Mouse (Mus musculus) liver, embryonic 16.5 days (tissue): ENCODE results near the gene Scaf1. TPM values are rescaled to one million over a fixed set of nuclear protein-coding genes. Genes with fewer than 3 reads are reported as not detected.

ENCODE experiments used
- ATAC-seq: fragments of 200-750 bp; cut with Nextera tagmentation; 2 replicates; pipeline ENCODE4 v1.8.0; 2017; ENCODE audit warnings: low read depth, mild to moderate bottlenecking, moderate number of reproducible peaks, moderate library complexity
- H3K27ac ChIP-seq: fragments of 300-500 bp; sonication (generic); 2 replicates; pipeline ENCODE4 v1.5.1; 2014; ENCODE audit warnings: mild to moderate bottlenecking, low read length
- H3K27me3 ChIP-seq: fragments of 300-500 bp; sonication (generic); 2 replicates; pipeline ENCODE4 v1.6.1; 2014; ENCODE audit warnings: low read depth, low read length, mixed read lengths; ENCODE audit not compliant: control insufficient read depth, insufficient read depth
- H3K36me3 ChIP-seq: fragments of 300-500 bp; sonication (generic); 2 replicates; pipeline ENCODE4 v1.6.1; 2014; ENCODE audit warnings: mild to moderate bottlenecking; ENCODE audit not compliant: control insufficient read depth, insufficient read depth
- H3K4me1 ChIP-seq: fragments of 300-500 bp; sonication (generic); 2 replicates; pipeline ENCODE4 v1.6.1; 2014; ENCODE audit warnings: low read depth, low read length, mixed read lengths; ENCODE audit not compliant: control insufficient read depth
- H3K4me2 ChIP-seq: fragments of 300-500 bp; sonication (generic); 2 replicates; pipeline ENCODE4 v1.6.1; 2014; ENCODE audit warnings: low read depth, low read length, mixed read lengths
- H3K4me3 ChIP-seq: fragments of 300-500 bp; sonication (generic); 2 replicates; pipeline ENCODE4 v1.5.1; 2014; ENCODE audit warnings: low read depth, mild to moderate bottlenecking, low read length
- H3K9ac ChIP-seq: fragments of 300-500 bp; sonication (generic); 2 replicates; pipeline ENCODE4 v1.6.1; 2014; ENCODE audit warnings: low read depth, low read length
- H3K9me3 ChIP-seq: fragments of 300-500 bp; sonication (generic); replicated peaks from 2 replicates; pipeline ENCODE4 v1.6.1; 2016; ENCODE audit warnings: low read length; ENCODE audit not compliant: control insufficient read depth
- WGBS: fragments of 180-500 bp; shearing (Covaris S2); extraction: QIAGEN DNeasy Blood & Tissue Kit; methylation state at CpG from one replicate; pipeline ENCODE4 v1.1.7; 2014; ENCODE audit not compliant: insufficient replicate concordance; 5-methylcytosine and 5-hydroxymethylcytosine counted together
- polyA plus RNA-seq: library from polyadenylated mRNA; unstranded; fragments of >200 nt; fragmentation: Nextera tagmentation; extraction: Ambion mirVana; gene quantifications from 2 replicates; pipeline ENCODE4 v1.2.1, GENCODE M21; 2015

Gene Scaf1
- polyA plus RNA-seq, 1 experiment from 2014 or later: 9.9 TPM

DNA sequence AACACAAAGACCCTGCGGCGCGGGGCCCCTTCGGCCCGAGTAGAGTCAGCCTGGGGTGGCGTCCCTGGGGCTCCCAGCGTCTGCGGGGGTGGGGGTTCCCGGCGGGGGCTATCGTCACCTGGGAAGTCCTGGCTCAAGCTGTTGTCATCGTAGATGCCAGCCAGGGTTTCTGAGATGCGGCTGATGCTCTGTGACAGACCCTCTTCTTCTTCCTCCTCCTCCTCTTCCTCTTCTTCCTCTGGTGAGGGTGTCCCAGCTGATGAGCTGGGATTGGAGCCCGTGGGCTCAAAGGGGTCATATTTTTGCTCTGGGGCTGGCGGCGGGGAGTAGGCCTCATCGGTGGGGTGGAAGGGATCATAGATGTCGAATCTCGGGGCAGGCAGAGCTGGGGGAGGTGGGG is 7.8 kb downstream of the Scaf1 start:
- Histone ChIP-seq H3K4me1 (peaks cover 6% of the 10 kb centered on the region), H3K9me3 (no peaks in the 10 kb centered on the region), H3K9ac (no peak overlapping the region), H3K4me2 (no peak overlapping the region), H3K36me3 (peaks cover 61% of the 10 kb centered on the region), H3K27ac (no peak overlapping the region), H3K4me3 (no peak overlapping the region), H3K27me3 (no peaks in the 10 kb centered on the region)
- 90% methylated on average over 19 of the region's 19 CpGs for WGBS
- ATAC-seq: no peak

GRCm38 (mm10) chr7:45007846-45008245 is 8.3 kb downstream of the Scaf1 start:
- no peaks in the 10 kb centered on the region for H3K27me3 ChIP-seq
- no peak overlapping the region for H3K4me2 ChIP-seq
- H3K36me3 ChIP-seq: peaks cover 64% of the 10 kb centered on the region
- no peak overlapping the region for H3K9ac ChIP-seq
- H3K27ac ChIP-seq: no peak overlapping the region
- WGBS: 94% methylated on average over 30 of the region's 30 CpGs
- ATAC-seq: no peak
- H3K4me1 ChIP-seq: peaks cover under 1% of the 10 kb centered on the region
- no peak overlapping the region for H3K4me3 ChIP-seq
- no peaks in the 10 kb centered on the region for H3K9me3 ChIP-seq

- ATAC-seq: no peak
- H3K36me3 ChIP-seq: peaks cover 69% of the 10 kb centered on the region
- H3K27me3 ChIP-seq: no peaks in the 10 kb centered on the region
Observed at GRCm38 (mm10) chr7:45007141-45007540, 9.0 kb downstream of the Scaf1 start.

GRCm38 (mm10) chr7:45006503-45006902 is 9.7 kb downstream of the Scaf1 start:
- Histone ChIP-seq H3K27me3 (no peaks in the 10 kb centered on the region), H3K9ac (no peak overlapping the region), H3K4me3 (no peak overlapping the region), H3K4me1 (no peaks in the 10 kb centered on the region; the same call in 1 of the 2 replicates), H3K36me3 (peaks cover 71% of the 10 kb centered on the region), H3K9me3 (no peaks in the 10 kb centered on the region), H3K4me2 (no peak overlapping the region), H3K27ac (no peak overlapping the region)
- WGBS: 90% methylated on average over 12 of the region's 12 CpGs
- no peak for ATAC-seq

More at GRCm38 (mm10) chr7:45007141-45007540, 9.0 kb downstream of the Scaf1 start:
- 88% methylated on average over 29 of the region's 29 CpGs for WGBS
- Histone ChIP-seq H3K4me1 (no peaks in the 10 kb centered on the region; the same call in 1 of the 2 replicates), H3K4me2 (no peak overlapping the region), H3K9me3 (no peaks in the 10 kb centered on the region), H3K4me3 (no peak overlapping the region), H3K9ac (no peak overlapping the region), H3K27ac (no peak overlapping the region)

- no peaks in the 10 kb centered on the region for H3K9me3 ChIP-seq
- H3K4me2 ChIP-seq: no peak overlapping the region
- 63% methylated on average over 6 of the region's 6 CpGs for WGBS
- H3K36me3 ChIP-seq: peaks cover 79% of the 10 kb centered on the region
- H3K4me3 ChIP-seq: no peak overlapping the region
- H3K27me3 ChIP-seq: no peaks in the 10 kb centered on the region
- no peak for ATAC-seq
- H3K9ac ChIP-seq: no peak overlapping the region
- no peak overlapping the region for H3K27ac ChIP-seq
- no peaks in the 10 kb centered on the region; the same call in none of the 2 replicates for H3K4me1 ChIP-seq
Observed at GRCm38 (mm10) chr7:45005321-45005992, 10.7 kb downstream of the Scaf1 start.

- no peak overlapping the region for H3K27ac ChIP-seq
- no peak overlapping the region for H3K9ac ChIP-seq
- H3K4me2 ChIP-seq: no peak overlapping the region
- H3K27me3 ChIP-seq: no peaks in the 10 kb centered on the region
- H3K4me1 ChIP-seq: peaks cover 4% of the 10 kb centered on the region
- WGBS: 61% methylated on average over 3 of the region's 3 CpGs
- no peaks in the 10 kb centered on the region for H3K9me3 ChIP-seq
- H3K36me3 ChIP-seq: peaks cover 84% of the 10 kb centered on the region
- ATAC-seq: no peak
- H3K4me3 ChIP-seq: no peak overlapping the region
Observed at GRCm38 (mm10) chr7:45004546-45004945, 11.6 kb downstream of the Scaf1 start.

GRCm38 (mm10) chr7:45002440-45002839 is 13.7 kb downstream of the Scaf1 start:
- Histone ChIP-seq H3K4me2 (no peak overlapping the region), H3K9me3 (no peaks in the 10 kb centered on the region), H3K4me3 (no peak overlapping the region), H3K27me3 (no peaks in the 10 kb centered on the region), H3K36me3 (peaks cover 65% of the 10 kb centered on the region), H3K4me1 (peaks cover 16% of the 10 kb centered on the region), H3K27ac (no peak overlapping the region), H3K9ac (no peak overlapping the region)
- ATAC-seq: no peak
- 69% methylated on average over 7 of the region's 7 CpGs for WGBS

- no peak overlapping the region for H3K27ac ChIP-seq
Observed at GRCm38 (mm10) chr7:45000539-45001114, 15.5 kb downstream of the Scaf1 start.

DNA sequence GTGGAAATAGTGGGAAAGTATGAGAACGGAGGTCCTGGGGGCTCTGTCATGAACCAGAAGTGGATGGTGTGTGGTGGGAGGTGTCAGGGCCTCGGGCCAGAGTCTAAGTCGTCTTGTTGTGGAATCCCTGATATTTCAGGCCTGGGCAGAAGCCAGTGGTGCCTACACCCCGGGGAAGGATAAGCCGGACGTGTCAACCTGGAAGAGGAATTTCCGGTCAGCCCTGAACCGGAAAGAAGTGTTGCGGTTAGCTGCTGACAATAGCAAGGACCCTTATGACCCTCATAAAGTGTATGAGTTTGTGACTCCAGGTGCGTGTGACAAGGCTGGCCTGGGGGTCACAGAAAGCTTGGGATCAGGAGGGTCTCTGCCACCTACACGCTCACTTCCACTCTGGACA is 16.4 kb downstream of the Scaf1 start:
- WGBS: 83% methylated on average over 11 of the region's 11 CpGs
- Histone ChIP-seq H3K27me3 (no peaks in the 10 kb centered on the region), H3K4me3 (peak overlapping the region; percentile 69; the same call in 1 of the 2 replicates), H3K27ac (no peak overlapping the region), H3K9me3 (no peaks in the 10 kb centered on the region), H3K36me3 (peaks cover 44% of the 10 kb centered on the region), H3K4me1 (peaks cover 25% of the 10 kb centered on the region), H3K4me2 (no peak overlapping the region), H3K9ac (no peak overlapping the region)
- no peak for ATAC-seq

More at GRCm38 (mm10) chr7:45000539-45001114, 15.5 kb downstream of the Scaf1 start:
- WGBS: 82% methylated on average over 21 of the region's 21 CpGs
- Histone ChIP-seq H3K4me2 (no peak overlapping the region), H3K9ac (no peak overlapping the region), H3K4me3 (no peak overlapping the region), H3K9me3 (no peaks in the 10 kb centered on the region), H3K4me1 (peaks cover 25% of the 10 kb centered on the region), H3K27me3 (no peaks in the 10 kb centered on the region), H3K36me3 (peaks cover 49% of the 10 kb centered on the region)
- no peak for ATAC-seq
